Mouse (Mus musculus) liver (tissue): ENCODE data around the gene Pth1r.
"Not testable (repeated sequence)": the region's sequence is repeated elsewhere in the genome, so short reads cannot be mapped to it uniquely, and the experiment has no call there.

Source experiments
- DNase-seq: peaks from one replicate; pipeline ENCODE4 v3.0.0-alpha.2; 2020; ENCODE audit warnings: mixed read lengths

Gene Pth1r

GRCm38 (mm10) chr9:110712545-110712944 is 34.4 kb downstream of the Pth1r start:
- DNase-seq = no peak

GRCm38 (mm10) chr9:110711996-110712395 is 34.9 kb downstream of the Pth1r start:
- DNase-seq = no peak

- no peak for DNase-seq
These were observed 35.4 kb downstream of the Pth1r start for GRCm38 (mm10) chr9:110711532-110711931.

- peak; percentile 77 for DNase-seq
These were observed 37.2 kb downstream of the Pth1r start for GRCm38 (mm10) chr9:110709640-110710258.

- no peak for DNase-seq
These were observed 40.2 kb downstream of the Pth1r start for GRCm38 (mm10) chr9:110706784-110707183.

GRCm38 (mm10) chr9:110703951-110704350 is 43.0 kb downstream of the Pth1r start:
- DNase-seq = no peak

GRCm38 (mm10) chr9:110702848-110703247 is 44.1 kb downstream of the Pth1r start:
- no peak for DNase-seq

- no peak for DNase-seq
These were observed 45.6 kb downstream of the Pth1r start for GRCm38 (mm10) chr9:110701114-110702032.

GRCm38 (mm10) chr9:110699574-110699973 is 47.4 kb downstream of the Pth1r start:
- peak; percentile 67 for DNase-seq

- DNase-seq = no peak
These were observed 49.5 kb downstream of the Pth1r start for GRCm38 (mm10) chr9:110697465-110697864.

- no peak for DNase-seq
These were observed 50.5 kb downstream of the Pth1r start for GRCm38 (mm10) chr9:110696427-110696826.

- no peak for DNase-seq
These were observed 51.7 kb downstream of the Pth1r start for GRCm38 (mm10) chr9:110695165-110695755.

- no peak for DNase-seq
These were observed 57.6 kb downstream of the Pth1r start for GRCm38 (mm10) chr9:110689261-110689779.

GRCm38 (mm10) chr9:110687846-110688245 is 59.1 kb downstream of the Pth1r start:
- DNase-seq = no peak

- no peak for DNase-seq
These were observed 59.9 kb downstream of the Pth1r start for GRCm38 (mm10) chr9:110687061-110687460.

- no peak for DNase-seq
These were observed 60.5 kb downstream of the Pth1r start for GRCm38 (mm10) chr9:110686472-110686871.

GRCm38 (mm10) chr9:110685591-110685990 is 61.4 kb downstream of the Pth1r start:
- no peak for DNase-seq

GRCm38 (mm10) chr9:110685187-110685586 is 61.8 kb downstream of the Pth1r start:
- no peak for DNase-seq

- DNase-seq = no peak
These were observed 62.7 kb downstream of the Pth1r start for GRCm38 (mm10) chr9:110684100-110684831.

- DNase-seq = no peak
These were observed 63.3 kb downstream of the Pth1r start for GRCm38 (mm10) chr9:110683574-110684099.

GRCm38 (mm10) chr9:110682697-110683096 is 64.2 kb downstream of the Pth1r start:
- DNase-seq = not testable (repeated sequence)

- DNase-seq = no peak
These were observed 64.7 kb downstream of the Pth1r start for GRCm38 (mm10) chr9:110682255-110682654.
